Mouse (Mus musculus): Measurements from ENCODE around the gene Eif2ak4.
A peak's percentile ranks its signal among the peaks of the same experiment; 100 is the strongest.

The Eif2ak4 gene

GRCm38 (mm10) chr2:118405568-118405967, 17.1 kb downstream of the Eif2ak4 start:
- no peak for DNase-seq (ENCODE audit: inconsistent ontology term)

- no peak for DNase-seq (ENCODE audit: inconsistent ontology term)
Measured at GRCm38 (mm10) chr2:118406811-118407210, 18.4 kb downstream of the Eif2ak4 start.

- peak; percentile 79 for DNase-seq (ENCODE audit: inconsistent ontology term)
Measured at GRCm38 (mm10) chr2:118408336-118408895, 20.0 kb downstream of the Eif2ak4 start.

- no peak for DNase-seq (ENCODE audit: inconsistent ontology term)
Measured at GRCm38 (mm10) chr2:118412821-118413220, 24.4 kb downstream of the Eif2ak4 start.

- no peak for DNase-seq (ENCODE audit: inconsistent ontology term)
Measured at GRCm38 (mm10) chr2:118415601-118416355, 27.4 kb downstream of the Eif2ak4 start.

GRCm38 (mm10) chr2:118418076-118418475, 29.7 kb downstream of the Eif2ak4 start:
- no peak for DNase-seq (ENCODE audit: inconsistent ontology term)

- no peak for DNase-seq (ENCODE audit: inconsistent ontology term)
Measured at GRCm38 (mm10) chr2:118421951-118422350, 33.5 kb downstream of the Eif2ak4 start.

GRCm38 (mm10) chr2:118422385-118422784, 34.0 kb downstream of the Eif2ak4 start:
- no peak for DNase-seq (ENCODE audit: inconsistent ontology term)

- DNase-seq (ENCODE audit: inconsistent ontology term): no peak
Measured at GRCm38 (mm10) chr2:118428296-118428695, 39.9 kb downstream of the Eif2ak4 start.

- DNase-seq (ENCODE audit: inconsistent ontology term): no peak
Measured at GRCm38 (mm10) chr2:118429297-118429696, 40.9 kb downstream of the Eif2ak4 start.

GRCm38 (mm10) chr2:118430630-118431029, 42.2 kb downstream of the Eif2ak4 start:
- DNase-seq (ENCODE audit: inconsistent ontology term): no peak

GRCm38 (mm10) chr2:118431589-118431988, 43.2 kb downstream of the Eif2ak4 start:
- no peak for DNase-seq (ENCODE audit: inconsistent ontology term)

- peak; percentile 14 for DNase-seq (ENCODE audit: inconsistent ontology term)
Measured at GRCm38 (mm10) chr2:118442172-118442571, 53.8 kb downstream of the Eif2ak4 start.

GRCm38 (mm10) chr2:118442723-118443122, 54.3 kb downstream of the Eif2ak4 start:
- DNase-seq (ENCODE audit: inconsistent ontology term): no peak

- DNase-seq (ENCODE audit: inconsistent ontology term): no peak
Measured at GRCm38 (mm10) chr2:118445696-118446674, 57.6 kb downstream of the Eif2ak4 start.

GRCm38 (mm10) chr2:118448181-118448580, 59.8 kb downstream of the Eif2ak4 start:
- no peak for DNase-seq (ENCODE audit: inconsistent ontology term)

- no peak for DNase-seq (ENCODE audit: inconsistent ontology term)
Measured at GRCm38 (mm10) chr2:118451056-118451455, 62.6 kb downstream of the Eif2ak4 start.

- no peak for DNase-seq (ENCODE audit: inconsistent ontology term)
Measured at GRCm38 (mm10) chr2:118457029-118457428, 68.6 kb downstream of the Eif2ak4 start.

- DNase-seq (ENCODE audit: inconsistent ontology term): no peak
Measured at GRCm38 (mm10) chr2:118457463-118458261, 69.2 kb downstream of the Eif2ak4 start.

GRCm38 (mm10) chr2:118461480-118462165, 73.2 kb downstream of the Eif2ak4 start:
- DNase-seq (ENCODE audit: inconsistent ontology term): no peak

- no peak for DNase-seq (ENCODE audit: inconsistent ontology term)
Measured at GRCm38 (mm10) chr2:118463480-118463879, 75.1 kb downstream of the Eif2ak4 start.

All from Muller cell, postnatal 12 days (primary cell).